Mouse (Mus musculus): ENCODE data around the gene Dync1li2. TPM values are rescaled to one million over a fixed set of nuclear protein-coding genes. Genes with fewer than 3 reads are reported as not detected.

Gene Dync1li2
- polyA plus RNA-seq, 1 experiment from 2014 or later, result 124 TPM

DNA sequence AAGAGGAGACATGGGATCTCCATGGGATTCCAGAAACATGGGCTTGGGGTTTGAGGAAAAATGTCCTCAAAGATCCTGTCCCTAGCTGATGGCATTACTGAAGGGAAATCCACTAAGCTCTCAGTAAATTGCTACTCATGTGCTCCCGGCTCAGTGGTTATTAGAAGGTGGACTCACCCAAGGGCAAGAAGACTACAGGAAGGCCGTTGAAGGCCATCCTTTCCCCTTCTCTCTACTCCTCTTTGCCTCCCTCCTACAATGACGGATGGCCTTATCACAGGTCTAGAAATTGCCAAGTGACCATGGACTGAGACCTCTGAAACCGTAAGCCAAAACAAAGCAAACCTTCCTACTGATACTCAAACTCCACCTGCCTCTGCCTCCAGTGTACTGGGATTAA, 6.3 kb downstream of the Dync1li2 start:
- peak overlapping the region; percentile 33; the same call in 1 of the 2 replicates for H3K9ac ChIP-seq (replicated peaks)
- no peak for ATAC-seq (replicated peaks)
- H3K9me3 ChIP-seq, result no peaks in the 10 kb centered on the region
- H3K27ac ChIP-seq (replicated peaks), result peak overlapping the region; percentile 88
- peaks cover 70% of the 10 kb centered on the region for H3K36me3 ChIP-seq
- no peaks in the 10 kb centered on the region for H3K27me3 ChIP-seq
- WGBS, result 91% methylated on average over 4 of the region's 4 CpGs
- H3K4me2 ChIP-seq (replicated peaks), result 0 out of 2 replicates have a peak overlapping the region, but pooled peaks have one; percentile 29
- no peak overlapping the region for H3K4me3 ChIP-seq
- H3K4me1 ChIP-seq, result peaks cover 49% of the 10 kb centered on the region

GRCm38 (mm10) chr8:104436038-104436437, 6.8 kb downstream of the Dync1li2 start:
- Histone ChIP-seq H3K4me1 (peaks cover 43% of the 10 kb centered on the region), H3K4me2 (replicated peaks) (peak overlapping the region; percentile 29), H3K27me3 (no peaks in the 10 kb centered on the region), H3K27ac (replicated peaks) (peak overlapping the region; percentile 88), H3K9ac (replicated peaks) (peak overlapping the region; percentile 33; the same call in 1 of the 2 replicates), H3K36me3 (peaks cover 75% of the 10 kb centered on the region), H3K9me3 (no peaks in the 10 kb centered on the region), H3K4me3 (peak overlapping the region; percentile 8; the same call in 1 of the 2 replicates)
- peak; percentile 97 for ATAC-seq (replicated peaks)
- WGBS, result 12% methylated on average over 12 of the region's 12 CpGs

DNA sequence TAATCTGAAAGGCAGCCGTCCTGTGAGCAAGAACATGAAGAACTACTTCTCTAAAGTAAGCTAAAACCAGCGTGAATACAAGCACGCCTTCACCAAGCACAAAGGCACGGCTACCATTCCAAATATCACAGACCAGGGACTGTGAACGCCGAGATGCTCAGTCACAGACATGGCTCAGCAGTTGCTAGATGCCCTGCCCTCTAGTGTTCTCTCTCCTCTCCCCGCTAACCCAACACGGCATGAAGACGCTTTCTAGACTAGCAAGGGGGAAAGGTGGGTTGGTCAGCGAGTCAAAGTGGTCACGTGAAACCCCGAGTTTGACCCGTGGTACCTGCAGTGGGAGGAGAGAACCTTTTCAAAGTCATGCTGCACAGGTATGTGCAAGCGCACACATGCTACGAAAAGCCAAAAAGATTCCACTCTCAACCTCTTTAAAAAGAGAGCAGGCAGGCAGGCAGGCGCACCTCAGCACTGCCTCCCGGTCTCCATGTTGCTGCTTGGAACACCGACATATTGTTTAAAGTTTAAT, 8.0 kb downstream of the Dync1li2 start:
- H3K27me3 ChIP-seq, result no peaks in the 10 kb centered on the region
- no peak overlapping the region for H3K4me2 ChIP-seq (replicated peaks)
- H3K4me3 ChIP-seq, result no peak overlapping the region
- peak overlapping the region; percentile 88; the same call in 1 of the 2 replicates for H3K27ac ChIP-seq (replicated peaks)
- H3K36me3 ChIP-seq, result peaks cover 79% of the 10 kb centered on the region
- ATAC-seq (replicated peaks), result 0 out of 2 replicates have a peak, but pooled peaks have one; percentile 27
- no peak overlapping the region for H3K9ac ChIP-seq (replicated peaks)
- H3K4me1 ChIP-seq, result peaks cover 32% of the 10 kb centered on the region
- WGBS, result 81% methylated on average over 18 of the region's 18 CpGs
- H3K9me3 ChIP-seq, result no peaks in the 10 kb centered on the region

GRCm38 (mm10) chr8:104434275-104434674, 8.6 kb downstream of the Dync1li2 start:
- WGBS, result 74% methylated on average over 4 of the region's 4 CpGs
- no peak for ATAC-seq (replicated peaks)
- Histone ChIP-seq H3K9ac (replicated peaks) (no peak overlapping the region), H3K27me3 (no peaks in the 10 kb centered on the region), H3K27ac (replicated peaks) (no peak overlapping the region), H3K4me3 (no peak overlapping the region), H3K4me2 (replicated peaks) (no peak overlapping the region), H3K4me1 (peaks cover 27% of the 10 kb centered on the region), H3K9me3 (no peaks in the 10 kb centered on the region), H3K36me3 (peaks cover 78% of the 10 kb centered on the region)

DNA sequence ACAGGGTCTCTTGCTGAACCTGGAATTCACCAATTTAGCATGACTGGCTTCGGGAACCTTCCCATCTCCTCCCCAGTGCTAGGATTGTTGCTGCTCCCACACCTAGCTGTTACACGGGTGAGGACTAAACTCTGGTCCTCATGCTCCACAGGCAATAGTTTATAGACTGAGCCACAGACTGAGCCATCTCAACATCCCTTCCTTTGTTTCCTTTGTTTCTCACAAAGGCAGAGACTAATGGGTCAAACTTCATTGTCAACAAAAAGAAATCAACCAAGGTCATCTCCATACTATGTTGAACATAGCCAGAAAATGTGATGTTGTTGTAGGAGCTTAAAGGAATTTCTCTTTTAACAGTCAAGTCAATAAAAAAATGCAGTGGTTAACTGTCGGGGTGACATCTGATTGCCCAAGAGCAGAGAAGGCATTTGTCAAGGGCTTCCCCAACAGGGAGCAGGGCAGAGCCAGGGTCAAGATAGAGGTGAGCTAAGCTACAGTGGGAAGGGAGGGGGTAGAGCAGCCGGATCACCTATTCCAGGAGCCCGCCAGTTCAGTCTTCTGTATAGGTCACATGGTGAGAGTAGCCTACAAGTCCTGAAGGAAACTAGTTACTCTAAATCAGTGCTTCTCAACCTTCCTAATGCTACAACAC, 9.5 kb downstream of the Dync1li2 start:
- no peak for ATAC-seq (replicated peaks)
- Histone ChIP-seq H3K36me3 (peaks cover 78% of the 10 kb centered on the region), H3K4me3 (no peak overlapping the region), H3K4me2 (replicated peaks) (no peak overlapping the region), H3K9me3 (no peaks in the 10 kb centered on the region), H3K4me1 (peaks cover 27% of the 10 kb centered on the region), H3K9ac (replicated peaks) (no peak overlapping the region), H3K27me3 (no peaks in the 10 kb centered on the region), H3K27ac (replicated peaks) (no peak overlapping the region)
- 97% methylated on average over 5 of the region's 5 CpGs for WGBS

DNA sequence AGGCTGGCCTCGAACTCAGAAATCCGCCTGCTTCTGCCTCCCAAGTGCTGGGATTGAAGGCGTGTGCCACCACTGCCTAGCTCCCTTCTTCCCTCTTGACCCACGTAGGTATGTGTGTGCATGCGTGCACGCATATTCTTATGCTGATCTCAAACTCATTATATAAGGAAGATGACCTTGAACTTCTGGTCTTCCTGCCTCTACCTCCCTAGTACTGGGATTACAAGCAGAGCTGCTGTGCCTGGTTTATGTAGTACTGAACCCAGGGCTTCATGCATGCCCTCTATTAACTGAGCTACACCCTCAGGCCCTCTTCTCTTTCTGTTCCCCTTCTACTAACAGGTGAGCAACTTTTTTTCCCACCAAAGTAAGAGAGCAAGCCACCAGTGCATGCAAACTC, 10.2 kb downstream of the Dync1li2 start:
- Histone ChIP-seq H3K36me3 (peaks cover 81% of the 10 kb centered on the region), H3K9me3 (no peaks in the 10 kb centered on the region), H3K27ac (replicated peaks) (no peak overlapping the region), H3K4me2 (replicated peaks) (no peak overlapping the region), H3K27me3 (no peaks in the 10 kb centered on the region), H3K4me3 (no peak overlapping the region), H3K9ac (replicated peaks) (no peak overlapping the region), H3K4me1 (peaks cover 27% of the 10 kb centered on the region)
- ATAC-seq (replicated peaks), result no peak
- WGBS, result 96% methylated on average over 6 of the region's 6 CpGs

GRCm38 (mm10) chr8:104430230-104430629, 12.6 kb downstream of the Dync1li2 start:
- no peak overlapping the region for H3K4me3 ChIP-seq
- H3K27ac ChIP-seq (replicated peaks), result no peak overlapping the region
- peaks cover 91% of the 10 kb centered on the region for H3K36me3 ChIP-seq
- peaks cover 9% of the 10 kb centered on the region for H3K4me1 ChIP-seq
- ATAC-seq (replicated peaks), result no peak
- no peaks in the 10 kb centered on the region for H3K27me3 ChIP-seq
- H3K9me3 ChIP-seq, result no peaks in the 10 kb centered on the region
- H3K9ac ChIP-seq (replicated peaks), result no peak overlapping the region
- WGBS, result 89% methylated on average over 7 of the region's 7 CpGs
- no peak overlapping the region for H3K4me2 ChIP-seq (replicated peaks)

DNA sequence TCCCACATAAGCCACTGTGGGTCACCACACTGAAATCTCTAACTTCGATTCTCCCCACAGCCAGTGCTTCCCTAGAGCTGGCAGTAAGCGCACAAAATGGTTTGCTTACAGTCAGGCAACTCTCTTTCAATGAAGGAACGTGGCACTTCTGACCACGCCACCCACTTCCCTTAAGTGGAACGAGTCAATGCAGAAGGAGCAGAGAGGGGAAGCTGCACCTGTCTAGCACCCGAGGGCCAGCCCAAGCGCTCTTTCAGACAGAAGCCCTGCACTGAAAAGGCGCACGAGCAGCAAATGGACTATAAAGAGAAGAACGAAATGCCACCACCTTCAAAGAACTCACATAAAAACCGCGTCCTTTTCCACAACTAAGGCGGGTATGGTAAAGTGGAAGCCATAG, 15.1 kb downstream of the Dync1li2 start:
- Histone ChIP-seq H3K27me3 (no peaks in the 10 kb centered on the region), H3K9ac (replicated peaks) (no peak overlapping the region), H3K4me2 (replicated peaks) (no peak overlapping the region), H3K36me3 (peaks cover 94% of the 10 kb centered on the region), H3K4me1 (no peaks in the 10 kb centered on the region), H3K27ac (replicated peaks) (no peak overlapping the region), H3K4me3 (no peak overlapping the region), H3K9me3 (no peaks in the 10 kb centered on the region)
- 91% methylated on average over 13 of the region's 13 CpGs for WGBS
- ATAC-seq (replicated peaks), result no peak

GRCm38 (mm10) chr8:104422313-104422712, 20.5 kb downstream of the Dync1li2 start:
- no peaks in the 10 kb centered on the region for H3K9me3 ChIP-seq
- no peak overlapping the region for H3K4me3 ChIP-seq
- 90% methylated on average over 6 of the region's 6 CpGs for WGBS
- H3K36me3 ChIP-seq, result peaks cover 92% of the 10 kb centered on the region
- no peak for ATAC-seq (replicated peaks)
- no peaks in the 10 kb centered on the region for H3K4me1 ChIP-seq
- no peak overlapping the region for H3K4me2 ChIP-seq (replicated peaks)
- H3K9ac ChIP-seq (replicated peaks), result no peak overlapping the region
- H3K27ac ChIP-seq (replicated peaks), result no peak overlapping the region
- no peaks in the 10 kb centered on the region for H3K27me3 ChIP-seq

- 86% methylated on average over 6 of the region's 6 CpGs for WGBS
- Histone ChIP-seq H3K36me3 (peaks cover 41% of the 10 kb centered on the region), H3K4me3 (no peak overlapping the region), H3K4me1 (no peaks in the 10 kb centered on the region), H3K27ac (replicated peaks) (no peak overlapping the region), H3K9ac (replicated peaks) (no peak overlapping the region), H3K4me2 (replicated peaks) (no peak overlapping the region), H3K27me3 (no peaks in the 10 kb centered on the region), H3K9me3 (no peaks in the 10 kb centered on the region)
- ATAC-seq (replicated peaks), result no peak
Measured at GRCm38 (mm10) chr8:104416022-104416421, 26.8 kb downstream of the Dync1li2 start.

- WGBS, result 62% methylated on average over 3 of the region's 3 CpGs
- H3K36me3 ChIP-seq, result peaks cover 23% of the 10 kb centered on the region
Measured at GRCm38 (mm10) chr8:104414204-104414603, 28.6 kb downstream of the Dync1li2 start.

GRCm38 (mm10) chr8:104413770-104414169, 29.1 kb downstream of the Dync1li2 start:
- no peak overlapping the region for H3K9ac ChIP-seq (replicated peaks)
- peaks cover 18% of the 10 kb centered on the region for H3K36me3 ChIP-seq
- WGBS, result 83% methylated on average over 4 of the region's 4 CpGs
- no peaks in the 10 kb centered on the region for H3K4me1 ChIP-seq
- peak; percentile 27; the same call in 1 of the 2 replicates for ATAC-seq (replicated peaks)
- H3K27ac ChIP-seq (replicated peaks), result no peak overlapping the region
- no peaks in the 10 kb centered on the region for H3K27me3 ChIP-seq
- H3K4me3 ChIP-seq, result no peak overlapping the region
- H3K4me2 ChIP-seq (replicated peaks), result no peak overlapping the region
- H3K9me3 ChIP-seq, result no peaks in the 10 kb centered on the region

More at GRCm38 (mm10) chr8:104414204-104414603, 28.6 kb downstream of the Dync1li2 start:
- ATAC-seq (replicated peaks), result no peak; the same call in 1 of the 2 replicates
- no peaks in the 10 kb centered on the region for H3K9me3 ChIP-seq
- H3K4me2 ChIP-seq (replicated peaks), result no peak overlapping the region
- H3K4me1 ChIP-seq, result no peaks in the 10 kb centered on the region
- no peak overlapping the region for H3K4me3 ChIP-seq
- H3K9ac ChIP-seq (replicated peaks), result no peak overlapping the region
- H3K27ac ChIP-seq (replicated peaks), result no peak overlapping the region
- H3K27me3 ChIP-seq, result no peaks in the 10 kb centered on the region
